Mouse (Mus musculus) CD4-positive helper T cell, adult 2 months (primary cell): ENCODE results near the gene Arhgap10.

ENCODE experiments used
- DNase-seq: peaks from one replicate; pipeline ENCODE4 v3.0.0-alpha.2; 2012; ENCODE audit warnings: low read depth, missing footprints, low spot score

Gene Arhgap10

DNA sequence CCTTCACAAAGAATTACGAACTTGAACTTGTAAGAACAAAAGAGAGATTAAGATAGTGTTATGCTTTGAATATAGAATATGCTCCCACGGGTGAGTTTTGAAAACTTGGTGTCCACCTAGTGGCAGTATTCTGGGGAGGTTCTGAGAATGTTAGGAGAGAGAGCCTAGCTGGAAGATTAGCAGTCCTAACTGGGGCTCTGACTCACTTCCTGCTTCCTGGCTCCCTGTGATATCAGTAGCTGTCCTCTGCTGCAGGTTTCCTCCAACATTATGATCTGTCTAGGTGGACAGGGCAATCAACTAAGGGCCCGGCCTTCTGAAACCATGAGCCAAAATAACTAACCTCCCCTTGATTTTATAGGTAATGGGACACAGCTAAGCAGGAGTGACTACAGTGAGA is 233.3 kb downstream of the Arhgap10 start:
- no peak for DNase-seq

DNA sequence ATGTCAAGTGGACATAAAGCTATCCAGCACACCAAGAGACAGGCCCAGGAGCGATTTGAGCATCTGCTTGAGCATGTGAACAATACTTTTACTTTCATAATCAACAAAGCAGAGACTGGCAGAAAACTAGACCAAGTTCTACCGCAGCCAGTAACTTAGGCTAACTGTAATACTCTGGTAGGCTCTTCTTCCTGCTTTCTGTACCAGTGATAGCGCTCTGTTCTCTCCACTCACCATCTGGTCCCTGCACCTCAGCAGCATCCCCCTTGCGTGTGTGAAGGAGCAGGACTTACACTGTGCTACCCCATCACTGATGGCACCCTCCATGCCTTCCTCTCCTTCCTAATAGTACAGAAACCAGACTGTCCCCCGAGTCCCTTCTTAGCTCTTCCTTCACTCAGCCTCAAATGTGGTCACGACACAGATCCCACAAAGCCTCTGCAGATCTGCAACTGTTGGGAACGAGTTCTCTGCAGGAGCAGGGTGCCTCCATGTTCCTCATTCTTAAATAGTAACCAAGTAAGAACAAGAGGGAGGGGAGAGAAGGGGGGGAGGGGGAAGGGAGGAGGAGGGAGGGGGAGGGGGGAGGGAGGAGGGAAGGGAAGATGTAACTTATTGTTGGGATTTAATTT is 235.0 kb downstream of the Arhgap10 start:
- DNase-seq, result peak; percentile 14

DNA sequence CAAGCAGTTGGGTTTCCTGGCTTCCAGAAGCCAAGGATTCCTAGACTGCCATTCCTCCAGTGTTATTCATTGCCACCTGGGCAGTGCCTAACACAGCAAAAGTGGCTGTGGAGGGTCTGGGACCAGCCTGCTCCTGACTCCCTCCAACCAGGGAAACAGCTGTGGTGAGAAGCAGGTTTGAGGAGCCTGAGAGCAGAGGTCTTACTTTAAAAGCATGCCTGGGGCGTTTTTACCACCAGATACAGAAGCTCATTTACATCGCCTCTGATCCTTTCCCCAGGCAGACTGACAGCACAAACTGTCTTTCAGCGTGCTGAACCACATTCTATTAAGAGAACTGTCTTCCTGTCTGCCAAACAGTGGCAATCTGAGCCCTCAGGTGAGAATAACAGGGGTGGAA is 237.8 kb downstream of the Arhgap10 start:
- DNase-seq, result no peak

DNA sequence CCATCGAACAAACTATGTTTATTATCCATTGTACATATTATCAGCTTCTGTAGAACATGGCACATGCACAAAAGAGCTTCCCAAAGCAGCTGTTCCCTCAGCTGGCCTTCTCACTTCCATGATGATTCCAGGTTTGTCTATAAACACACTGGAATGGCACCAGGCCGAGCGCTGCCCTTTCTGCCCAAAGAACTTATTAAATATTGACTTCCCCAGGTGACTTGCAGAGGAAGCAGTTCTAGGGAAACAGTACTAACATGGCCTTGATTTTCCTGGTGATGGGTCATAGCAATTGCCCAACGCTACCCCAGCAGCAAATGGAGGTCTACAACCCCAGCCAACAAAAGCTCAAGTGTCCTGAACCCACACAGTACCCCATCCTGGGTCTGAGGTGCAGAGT is 239.5 kb downstream of the Arhgap10 start:
- no peak for DNase-seq

DNA sequence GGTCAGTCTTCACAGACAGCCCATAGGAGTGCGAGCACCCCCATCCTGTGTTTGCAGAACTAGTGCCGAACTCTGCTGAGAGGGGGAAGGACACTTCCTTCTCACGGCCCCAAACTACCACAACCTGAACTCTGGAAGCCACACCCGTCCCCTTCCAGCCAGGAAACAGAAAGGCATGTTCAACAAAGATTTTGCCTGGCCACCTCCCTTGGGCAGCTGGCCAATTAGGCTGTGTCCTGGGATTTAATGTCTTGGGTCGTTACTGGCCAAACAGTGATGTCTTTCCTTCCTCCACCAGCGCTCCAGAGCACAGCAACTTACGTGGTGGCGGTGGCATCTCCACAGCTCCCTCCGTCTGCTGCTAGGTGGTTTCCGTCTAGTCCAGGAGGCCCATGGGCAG is 240.9 kb downstream of the Arhgap10 start:
- DNase-seq, result no peak

DNA sequence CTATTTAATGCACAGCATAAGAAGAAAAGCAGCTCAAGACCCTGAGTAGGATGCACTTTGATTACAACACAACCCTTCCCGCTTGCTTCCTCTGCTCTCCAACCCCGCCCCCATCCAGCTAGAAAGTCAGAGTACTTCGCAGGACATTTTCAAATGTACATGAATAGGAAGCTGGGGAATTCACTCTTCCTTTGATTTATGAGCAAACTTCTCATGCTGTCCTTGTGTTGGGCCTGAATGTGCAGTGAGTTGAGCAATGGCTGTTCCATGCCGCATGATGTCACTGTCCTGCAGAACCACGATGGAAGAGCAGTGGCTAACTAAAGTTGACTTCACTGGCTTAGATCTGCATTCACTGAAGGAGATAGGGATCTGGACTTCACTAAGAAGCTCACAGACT is 242.2 kb downstream of the Arhgap10 start:
- no peak for DNase-seq

DNA sequence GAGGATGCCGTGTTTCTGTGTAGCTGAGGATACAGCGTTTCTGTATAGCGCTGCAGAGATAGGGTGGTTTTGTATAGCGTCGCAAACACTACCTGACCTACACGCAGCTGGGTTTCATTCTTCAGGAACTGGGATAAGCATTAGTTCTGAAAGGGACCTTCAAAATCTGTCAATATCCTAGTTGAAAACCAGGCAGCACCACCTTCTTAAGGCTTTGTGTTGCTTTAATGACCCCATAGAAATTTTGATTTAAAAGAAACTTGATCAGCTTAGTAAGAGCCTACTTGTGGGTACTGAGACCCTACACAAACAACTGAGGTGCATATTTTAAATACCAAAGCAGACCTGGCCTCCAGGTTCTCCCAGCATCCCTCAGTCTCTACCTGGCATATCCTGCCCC is 245.6 kb downstream of the Arhgap10 start:
- DNase-seq, result no peak

DNA sequence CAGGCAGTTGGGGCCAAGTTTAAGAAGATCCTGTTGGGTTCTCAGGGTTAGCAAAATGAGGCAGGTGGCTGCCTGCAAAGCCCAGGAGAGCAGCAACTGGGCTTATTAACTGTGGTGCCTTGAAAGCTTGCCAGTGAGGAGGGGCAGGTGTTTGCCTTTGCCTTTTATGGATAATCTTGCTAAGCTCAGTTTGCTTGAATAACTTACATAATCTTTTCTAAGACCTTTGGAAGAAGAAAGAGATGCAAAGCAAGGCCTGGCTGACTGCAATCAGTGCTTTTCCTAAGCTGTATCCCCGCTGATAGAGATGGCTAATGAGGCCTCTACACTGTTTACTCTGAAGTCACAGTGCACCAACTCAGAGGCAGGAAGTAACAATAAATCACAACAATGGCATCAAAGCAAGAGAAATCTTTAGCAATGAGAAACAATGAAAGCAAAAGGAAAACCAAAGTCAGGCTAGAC is 249.8 kb downstream of the Arhgap10 start:
- peak; percentile 11 for DNase-seq

DNA sequence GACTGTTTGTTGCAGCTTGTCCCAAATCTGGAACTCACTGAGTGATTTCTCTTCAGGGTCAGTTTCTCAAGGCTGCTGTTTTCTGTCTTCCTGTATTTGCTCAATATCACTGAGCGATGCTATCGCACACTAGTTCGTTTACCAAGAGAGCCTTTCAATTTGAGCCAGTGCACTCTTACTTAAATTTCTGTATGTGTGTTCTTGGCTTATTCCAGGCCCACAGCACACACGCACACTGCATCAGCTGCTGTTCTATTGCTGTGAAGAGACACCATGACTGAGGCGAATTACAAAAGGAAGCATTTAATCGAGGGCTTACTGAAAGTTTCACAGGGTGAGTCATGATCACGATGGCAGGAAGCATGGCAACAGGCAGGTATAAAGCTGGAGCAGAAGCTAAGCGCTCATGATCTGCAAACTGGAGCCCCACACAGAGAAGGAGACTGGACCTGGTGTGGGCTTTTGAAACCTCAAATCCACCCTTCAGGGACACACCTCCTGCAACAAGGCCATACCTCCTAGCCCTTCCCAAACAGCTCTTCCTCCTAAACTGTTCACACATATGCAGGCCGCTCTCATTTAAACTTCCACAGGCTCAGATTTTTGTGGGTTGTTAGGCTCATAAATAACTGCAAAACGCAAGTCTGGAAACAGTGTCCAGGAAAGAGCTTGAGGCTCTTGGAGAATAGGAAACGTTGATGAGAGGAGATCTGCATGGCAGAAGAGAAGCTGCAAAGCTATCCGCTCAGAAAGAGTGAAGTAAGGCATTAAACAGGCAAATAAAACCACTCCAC is 255.3 kb downstream of the Arhgap10 start:
- no peak for DNase-seq

DNA sequence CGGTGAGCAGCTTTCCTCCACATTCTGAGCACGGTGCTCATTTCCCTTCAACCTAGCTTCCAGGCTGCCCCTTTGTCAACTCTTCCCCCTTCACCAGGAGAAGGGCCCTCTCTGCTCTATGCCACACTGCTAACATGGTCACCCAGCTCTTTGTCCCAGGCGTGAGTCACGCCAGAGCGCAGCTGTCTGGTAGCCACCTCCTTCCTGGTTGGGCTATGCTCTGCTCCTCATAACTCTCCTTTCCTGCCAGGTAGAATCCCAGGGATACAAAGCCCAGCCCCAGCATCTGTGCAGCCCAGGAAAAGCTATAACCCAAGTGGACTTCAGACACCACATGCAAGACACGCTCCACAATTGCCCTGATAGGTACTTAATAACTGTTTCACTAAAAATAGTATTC is 256.5 kb downstream of the Arhgap10 start:
- no peak for DNase-seq

DNA sequence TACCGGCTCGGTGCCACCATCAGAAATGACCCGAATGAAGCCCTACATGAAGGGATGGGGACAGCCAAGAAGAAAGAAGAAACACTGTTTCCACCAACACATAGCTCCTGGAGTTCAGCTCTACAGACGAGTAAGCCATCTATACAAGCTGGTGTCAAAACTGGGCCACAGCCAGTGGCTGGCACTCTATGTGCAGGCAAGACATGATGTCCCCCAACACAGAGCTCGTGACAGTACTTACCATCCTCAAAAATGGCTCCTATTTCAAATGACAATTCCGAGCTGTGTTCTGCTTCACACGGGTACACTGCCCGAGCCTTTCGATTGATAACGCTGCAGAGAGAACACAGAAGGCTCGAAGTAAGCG is 260.7 kb downstream of the Arhgap10 start:
- DNase-seq, result no peak

DNA sequence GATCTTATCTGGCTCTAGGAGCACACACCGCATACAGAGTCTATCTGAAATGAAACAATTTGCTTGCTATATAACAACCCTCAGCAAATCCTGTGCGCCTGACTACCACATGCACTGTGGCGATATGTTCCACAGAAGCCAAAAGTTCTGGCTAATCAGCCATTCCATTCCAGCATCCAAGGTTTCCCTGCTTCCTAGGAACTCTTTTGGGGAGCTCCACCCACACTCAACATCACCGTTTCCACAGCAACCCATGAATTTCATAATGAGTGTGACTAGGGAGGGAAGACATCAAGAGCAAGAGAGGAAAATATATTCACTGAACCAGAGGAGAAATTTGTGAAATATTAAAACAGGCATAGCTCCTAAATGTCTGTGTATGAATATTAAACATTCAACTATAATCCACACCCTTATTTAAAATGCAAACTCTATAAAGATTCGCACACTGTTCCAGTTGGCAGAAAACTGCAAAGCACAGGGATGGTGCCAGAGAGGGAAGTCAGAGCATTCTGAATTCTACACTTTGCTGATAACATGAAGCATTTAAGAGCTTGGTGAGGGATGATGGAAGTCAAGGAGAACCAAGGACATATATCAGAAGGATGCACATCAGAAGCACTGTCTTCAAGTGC is 261.2 kb downstream of the Arhgap10 start:
- no peak for DNase-seq

DNA sequence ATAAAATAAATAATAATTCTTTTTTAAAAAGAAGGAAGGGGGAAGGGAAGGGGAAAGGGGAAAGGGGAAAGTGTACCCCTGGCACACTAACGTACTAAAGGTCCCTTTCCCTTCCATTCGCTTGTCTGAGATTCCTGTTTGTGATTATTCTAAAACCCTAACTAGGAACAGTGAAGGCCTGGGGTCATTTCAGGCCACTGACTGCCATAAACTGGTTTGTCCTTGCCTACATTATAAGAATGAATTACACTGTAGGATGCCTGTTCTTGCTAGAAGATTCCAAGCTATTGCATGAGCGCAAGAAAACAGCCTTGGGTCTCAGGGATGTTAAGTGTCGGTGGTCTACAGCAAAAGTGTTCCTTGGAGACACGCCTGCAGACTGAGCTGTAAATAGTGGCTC is 263.3 kb downstream of the Arhgap10 start:
- no peak for DNase-seq

DNA sequence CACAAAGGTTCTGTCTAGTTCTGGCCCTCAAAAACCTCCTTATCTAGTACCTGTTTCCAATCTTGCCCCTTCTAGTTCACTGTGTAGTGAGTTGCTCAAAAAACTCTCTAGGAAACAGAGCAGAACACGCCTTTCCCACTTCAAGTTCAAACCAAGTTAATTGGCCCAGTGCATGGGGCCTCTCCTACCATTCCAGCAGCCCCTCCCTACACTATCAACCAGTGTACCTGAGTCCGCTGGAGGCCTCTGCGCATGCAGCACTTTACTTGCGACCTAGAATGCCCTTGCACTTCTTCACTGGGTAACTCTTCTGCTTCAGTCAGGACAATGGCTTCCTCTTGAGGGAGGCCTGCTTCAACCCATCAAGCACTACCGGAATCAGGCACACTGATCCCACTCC is 266.6 kb downstream of the Arhgap10 start:
- no peak for DNase-seq

DNA sequence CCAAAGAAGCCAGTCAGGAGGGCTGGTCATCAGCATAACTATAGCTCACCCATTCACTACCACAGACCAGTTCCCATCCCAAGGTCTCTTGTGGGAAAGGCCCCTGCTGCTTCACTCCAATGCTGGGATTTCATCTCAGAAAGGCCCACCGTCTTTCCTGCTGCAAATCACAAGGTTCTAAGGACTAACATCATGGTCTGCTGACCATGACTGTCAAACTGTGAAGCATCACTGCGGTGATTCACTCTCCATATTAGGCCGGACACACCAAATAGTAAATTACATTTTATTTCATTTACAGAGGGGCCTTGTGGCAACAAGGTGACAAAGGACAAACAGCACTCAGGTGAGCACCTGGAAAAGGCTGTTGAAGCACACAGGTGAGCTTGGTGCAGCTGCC is 267.7 kb downstream of the Arhgap10 start:
- DNase-seq, result no peak

DNA sequence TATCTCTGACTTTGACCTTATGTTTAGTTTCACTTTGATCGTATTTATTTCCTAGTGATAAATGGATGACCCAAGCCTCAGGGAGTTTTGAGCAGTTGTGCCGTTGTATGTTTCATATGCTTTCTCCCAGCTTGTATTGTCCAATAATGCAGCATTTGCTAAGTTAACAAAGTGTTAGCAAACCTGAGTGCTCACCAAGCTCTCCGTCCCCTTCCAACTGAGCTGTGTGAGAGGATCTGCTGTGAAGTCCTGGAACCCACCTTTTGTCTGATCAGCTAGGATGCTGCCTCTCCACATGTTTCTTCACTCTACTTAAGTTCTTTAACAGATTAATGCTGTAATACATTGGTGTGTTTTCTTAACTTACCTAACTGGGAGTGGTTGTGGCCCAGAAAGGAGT is 276.4 kb downstream of the Arhgap10 start:
- DNase-seq, result no peak

DNA sequence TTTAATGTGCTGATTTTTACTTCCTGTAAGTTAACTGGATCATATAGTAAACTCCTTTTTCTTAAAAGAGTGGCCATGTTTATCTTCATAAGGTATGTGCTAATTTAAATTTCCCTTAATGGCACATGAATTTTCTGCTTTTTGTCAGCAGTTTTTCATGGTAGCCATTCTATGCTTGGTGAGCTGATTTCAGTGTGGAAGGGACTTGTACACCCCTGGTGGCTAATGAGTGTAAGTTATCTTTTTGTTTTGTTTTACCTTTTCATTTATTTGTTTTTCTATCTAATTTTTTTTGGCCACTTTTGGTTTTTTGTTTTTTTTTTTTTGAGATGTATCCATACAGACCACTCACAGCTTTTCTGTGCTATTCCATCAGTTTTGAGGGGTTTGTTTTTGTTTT is 278.3 kb downstream of the Arhgap10 start:
- DNase-seq, result no peak

DNA sequence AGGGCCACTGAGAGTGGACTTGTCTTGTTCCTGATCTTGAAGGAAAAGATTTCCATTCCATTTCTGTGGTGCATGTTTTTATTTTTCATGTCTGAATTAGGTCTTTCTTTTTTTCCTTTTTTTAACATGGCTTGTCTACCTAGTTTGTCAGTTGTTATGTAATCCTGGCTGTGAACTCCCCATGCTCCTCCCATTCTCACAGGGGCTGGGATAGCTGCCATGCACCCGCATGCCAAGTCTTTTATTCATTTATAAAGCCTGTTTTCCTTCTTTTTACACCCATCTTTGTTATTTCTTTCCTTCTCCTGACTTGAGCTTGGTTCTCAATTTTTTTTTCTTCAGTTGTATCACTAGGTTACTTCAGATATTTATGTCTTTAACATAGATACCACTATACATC is 281.1 kb downstream of the Arhgap10 start:
- DNase-seq, result no peak

DNA sequence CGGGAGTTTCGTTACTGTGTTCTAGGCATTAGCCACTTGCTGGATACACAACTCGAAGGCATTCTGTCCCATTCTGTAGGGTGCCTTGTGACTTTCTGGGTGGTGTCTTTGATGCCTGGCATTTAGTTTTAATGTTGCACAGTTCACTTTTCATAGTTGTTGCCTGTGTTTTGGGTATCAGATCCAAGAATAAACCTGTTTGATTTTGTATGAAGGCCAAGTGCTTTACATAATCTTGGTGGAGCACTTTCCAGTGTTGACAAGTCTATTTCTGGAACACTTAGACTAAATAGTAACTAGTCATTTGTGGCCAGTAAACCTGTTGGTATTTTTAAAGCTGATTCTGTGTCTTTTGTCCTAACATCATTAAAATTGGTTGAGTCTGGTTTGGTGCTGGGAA is 285.3 kb downstream of the Arhgap10 start:
- no peak for DNase-seq

DNA sequence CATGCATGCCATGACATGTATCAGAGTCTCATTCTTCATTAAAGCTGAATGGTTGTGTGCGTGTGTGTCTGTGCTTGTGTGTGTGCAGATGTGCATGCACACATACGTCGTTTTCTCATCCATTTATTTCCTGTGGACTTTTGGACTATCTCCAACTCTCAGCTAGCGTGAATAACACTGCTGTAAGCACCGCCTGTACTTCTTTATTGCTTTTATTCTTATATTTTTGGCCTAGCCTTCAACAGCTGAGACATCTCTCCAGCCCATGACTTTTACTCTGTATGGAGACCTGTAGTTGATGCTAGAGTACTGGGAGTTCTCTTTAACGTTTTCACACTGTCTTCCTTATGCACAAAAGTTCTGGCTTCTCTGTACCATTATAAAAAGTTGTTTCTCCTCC is 285.9 kb downstream of the Arhgap10 start:
- no peak for DNase-seq

DNA sequence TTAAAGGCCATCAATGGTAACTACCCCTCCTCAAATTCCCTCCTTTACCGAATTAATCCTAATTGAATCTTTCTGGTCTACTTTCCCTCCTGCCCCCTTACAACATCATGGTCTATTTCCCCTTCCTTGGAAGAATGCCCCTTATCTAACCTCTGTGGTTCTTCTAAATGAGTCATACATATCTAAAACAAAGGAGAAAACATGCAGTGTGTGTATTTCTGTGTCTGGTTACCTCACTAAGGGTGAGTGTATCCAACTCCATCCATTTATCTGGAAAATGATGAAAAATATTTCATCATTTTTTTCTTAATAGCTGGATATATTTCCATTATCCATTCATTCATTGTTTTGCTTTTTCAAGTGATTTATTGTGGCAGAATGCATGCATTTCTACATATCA is 286.5 kb downstream of the Arhgap10 start:
- DNase-seq, result no peak

DNA sequence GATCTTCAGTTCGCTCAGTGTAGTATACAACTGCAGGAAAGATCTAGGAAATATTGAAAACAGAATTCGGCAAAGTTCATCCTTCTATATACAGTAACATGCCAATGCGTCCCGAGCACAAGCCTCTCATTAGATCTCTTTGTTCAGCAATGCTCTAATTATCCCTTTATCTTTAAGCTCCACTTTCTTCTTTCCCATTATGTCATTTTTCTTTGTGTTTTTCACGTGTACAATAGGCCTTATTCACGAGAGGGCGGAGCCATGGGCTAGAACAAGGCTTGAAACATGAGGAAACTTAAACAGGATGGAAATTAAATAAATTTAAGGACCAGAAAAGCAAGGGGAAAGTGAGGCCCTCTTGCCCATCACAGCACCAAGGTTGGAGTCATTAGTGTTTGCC is 289.1 kb downstream of the Arhgap10 start:
- no peak for DNase-seq

DNA sequence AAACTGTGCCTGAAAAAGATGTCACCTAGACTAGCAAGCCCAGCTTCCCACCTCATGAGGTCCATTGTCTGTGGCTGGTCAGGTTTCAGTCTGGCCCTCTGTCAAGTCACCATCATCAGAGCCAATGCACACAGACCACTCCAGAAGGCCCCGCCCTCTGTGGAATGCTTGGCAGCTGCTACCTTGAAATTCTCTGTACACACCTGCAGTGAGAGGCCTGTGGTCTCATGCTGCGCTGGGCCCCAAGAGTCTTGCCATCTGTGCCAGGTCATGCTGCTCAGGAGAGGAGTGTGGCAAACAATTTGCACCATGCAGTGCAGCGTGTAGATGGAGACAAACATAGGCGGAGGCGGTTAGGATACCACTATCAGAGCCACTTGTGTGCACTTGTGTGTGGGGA is 290.0 kb downstream of the Arhgap10 start:
- no peak for DNase-seq
